Mouse (Mus musculus) T-cell, adult 2 months (primary cell): ENCODE measurements around the gene Slc20a1.
A peak's percentile ranks its signal among the peaks of the same experiment; 100 is the strongest.

ENCODE experiments used
- DNase-seq: peaks from one replicate; pipeline ENCODE4 v3.0.0; 2022; ENCODE audit warnings: low spot score

Slc20a1 gene

DNA sequence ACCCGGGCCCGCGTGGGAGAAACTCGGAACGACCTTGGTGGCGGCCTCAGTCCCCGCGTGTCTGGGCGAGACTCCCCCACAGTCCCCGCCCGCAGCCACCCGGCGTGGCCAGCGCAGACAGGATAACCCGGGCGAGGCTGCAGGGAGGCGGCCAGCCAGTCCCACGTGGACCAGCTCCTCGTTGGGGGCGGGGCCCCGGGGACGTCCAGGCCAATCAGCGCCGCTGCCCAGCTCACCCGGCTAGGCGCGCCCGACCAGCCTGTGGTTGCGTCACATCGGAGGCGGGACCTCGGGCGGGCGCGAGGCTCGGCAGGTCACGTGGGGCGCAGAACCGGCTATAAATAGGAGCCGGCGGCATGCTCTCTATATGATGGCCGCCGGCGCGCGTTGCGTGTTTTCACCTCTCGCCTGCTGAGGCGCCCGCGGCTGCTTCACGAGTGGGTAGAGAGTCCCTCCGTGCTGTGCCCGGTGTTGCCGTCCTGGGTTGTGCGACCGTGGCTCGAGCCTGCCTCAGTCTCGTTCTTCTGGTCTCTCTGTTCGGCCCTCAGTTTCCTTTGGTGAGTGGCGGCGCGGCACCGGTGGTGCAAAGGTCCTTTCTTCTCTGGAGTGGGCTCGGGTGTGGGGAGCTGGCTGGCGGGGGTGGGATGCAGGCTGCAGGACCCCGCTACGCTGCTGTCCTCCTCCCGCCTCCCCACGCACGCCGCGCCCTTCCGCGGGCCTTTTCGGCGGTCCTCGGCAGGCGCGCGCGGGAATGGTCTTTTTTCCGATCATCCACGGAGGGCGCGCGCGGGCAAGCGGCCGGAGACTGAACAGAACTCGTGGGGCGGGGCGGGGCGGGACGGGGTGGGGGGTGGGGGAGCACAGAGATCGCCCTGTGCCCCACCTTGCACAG lies at the start of gene Slc20a1:
Gene Slc20a1, plus strand, starts transcription at position 329 of the 892 bp plus-strand sequence.
- peak; percentile 99 for DNase-seq

DNA sequence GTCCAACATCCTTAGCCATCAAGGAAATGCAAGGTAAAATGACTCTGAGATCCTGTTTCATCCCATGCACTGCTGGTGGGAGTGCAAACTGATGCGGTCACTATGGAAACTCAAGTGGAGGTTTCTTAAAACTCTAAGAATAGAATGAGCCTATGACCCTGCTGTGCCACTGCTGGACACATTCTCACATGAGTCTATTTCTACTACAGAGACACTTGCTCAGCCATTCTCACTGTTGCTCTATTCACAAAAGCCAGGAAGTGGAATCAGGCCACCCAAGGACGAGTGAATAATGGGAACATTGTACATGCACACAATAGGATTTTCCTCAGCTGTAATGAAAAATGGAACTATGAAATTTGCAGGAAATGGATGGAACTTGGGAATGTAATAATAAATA lies 49.7 kb upstream of the Slc20a1 start:
- no peak for DNase-seq

DNA sequence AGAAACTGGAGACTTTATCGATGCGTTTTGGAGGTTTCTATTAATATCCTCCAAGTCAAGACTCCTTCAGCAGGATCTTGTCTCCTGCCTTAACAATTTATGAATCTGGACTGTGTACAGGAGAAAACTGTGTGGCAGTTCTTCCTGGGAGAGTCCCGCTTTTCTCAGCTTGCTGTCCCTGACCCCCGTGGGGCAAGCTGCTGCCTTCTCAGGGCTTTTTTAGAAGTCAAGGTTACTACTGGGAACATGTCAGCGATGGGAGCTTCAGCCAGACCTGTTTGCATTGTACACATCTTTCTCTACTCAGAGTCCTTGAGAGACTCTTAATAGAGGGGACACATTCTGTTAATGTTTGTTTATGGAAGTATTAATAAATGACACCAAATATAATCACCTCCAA lies 48.2 kb upstream of the Slc20a1 start:
- no peak for DNase-seq

- no peak for DNase-seq
Measured at GRCm38 (mm10) chr2:129151111-129151510, 47.5 kb upstream of the Slc20a1 start.

DNA sequence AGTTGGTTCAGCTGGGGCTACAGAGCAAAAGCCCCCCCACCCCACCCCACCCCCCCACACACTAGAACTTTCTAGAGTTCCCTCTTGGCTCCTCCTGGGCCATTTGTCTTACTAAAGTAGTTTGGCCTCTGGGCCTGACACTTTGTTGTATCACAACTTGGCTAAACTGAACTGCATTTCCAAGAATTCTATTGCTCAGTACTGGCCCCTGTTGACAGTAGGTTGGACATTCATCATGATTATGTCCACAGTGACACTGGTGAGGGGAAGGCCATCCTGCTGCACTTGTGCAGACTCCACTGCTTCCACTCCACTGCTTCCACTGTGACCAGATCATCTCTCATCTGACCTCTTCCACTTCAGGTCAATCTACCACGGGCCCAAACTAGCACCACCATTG lies 45.8 kb upstream of the Slc20a1 start:
- DNase-seq, result no peak

DNA sequence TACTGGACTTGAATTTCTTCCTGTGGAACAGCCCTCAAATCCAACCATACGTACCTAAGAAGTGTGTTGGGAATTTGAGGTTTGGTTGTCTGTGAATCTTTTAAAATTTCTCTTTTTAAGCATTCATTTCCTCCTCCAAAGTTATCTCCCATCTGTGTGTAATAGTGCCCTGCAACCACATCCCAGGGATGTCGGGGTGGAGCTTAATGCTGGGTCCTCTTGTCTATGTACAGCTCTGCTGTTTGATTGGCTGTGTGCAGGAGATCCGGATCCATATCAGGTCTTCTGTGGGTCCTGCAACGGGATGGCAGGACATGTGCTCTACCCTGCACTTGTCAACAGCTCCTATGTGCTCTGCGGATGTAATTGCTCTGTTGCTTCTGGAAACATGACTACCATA lies 33.7 kb upstream of the Slc20a1 start:
- no peak for DNase-seq

- DNase-seq, result no peak
Measured at GRCm38 (mm10) chr2:129166466-129167463, 31.8 kb upstream of the Slc20a1 start.

DNA sequence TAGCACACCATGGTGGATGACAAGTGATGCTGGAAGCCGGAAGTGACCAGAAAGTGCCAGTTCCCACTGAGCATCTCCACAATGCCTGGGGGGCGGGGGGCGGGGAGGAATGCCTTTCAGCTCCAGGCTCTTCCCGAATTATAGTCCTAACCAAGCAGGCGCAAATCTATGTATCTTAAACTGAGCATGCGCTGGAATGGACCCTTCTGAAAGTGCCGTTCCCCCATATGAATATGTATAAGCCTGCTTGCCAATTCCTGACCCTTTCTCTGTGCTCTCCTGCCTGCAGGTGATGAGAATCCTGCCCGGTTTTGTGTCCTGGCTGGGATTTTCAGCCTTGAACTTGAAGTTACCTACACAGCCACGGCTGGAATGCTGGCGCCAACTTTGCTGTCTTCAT lies 25.2 kb upstream of the Slc20a1 start:
- DNase-seq, result no peak

DNA sequence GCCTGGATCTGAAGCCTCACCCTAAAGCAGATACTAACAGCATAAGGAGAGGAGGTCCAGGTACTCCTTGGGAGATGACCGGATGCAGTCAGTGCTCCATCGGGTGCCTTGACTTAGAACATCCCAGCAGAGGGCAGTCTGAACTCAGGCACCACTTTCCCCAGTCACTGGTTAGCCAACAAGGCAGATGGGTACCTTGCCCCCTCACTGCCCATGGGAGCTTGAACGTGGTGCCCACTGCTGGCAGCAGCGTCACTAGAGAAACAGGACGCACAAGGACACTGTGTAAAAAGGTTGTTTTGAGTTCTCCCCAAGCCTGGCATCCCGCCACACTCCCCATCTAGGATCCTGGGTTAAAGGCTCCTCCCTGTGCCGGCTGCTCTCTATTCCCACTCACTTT lies 24.1 kb upstream of the Slc20a1 start:
- DNase-seq, result peak; percentile 61

GRCm38 (mm10) chr2:129175636-129176035 lies 22.9 kb upstream of the Slc20a1 start:
- no peak for DNase-seq

DNA sequence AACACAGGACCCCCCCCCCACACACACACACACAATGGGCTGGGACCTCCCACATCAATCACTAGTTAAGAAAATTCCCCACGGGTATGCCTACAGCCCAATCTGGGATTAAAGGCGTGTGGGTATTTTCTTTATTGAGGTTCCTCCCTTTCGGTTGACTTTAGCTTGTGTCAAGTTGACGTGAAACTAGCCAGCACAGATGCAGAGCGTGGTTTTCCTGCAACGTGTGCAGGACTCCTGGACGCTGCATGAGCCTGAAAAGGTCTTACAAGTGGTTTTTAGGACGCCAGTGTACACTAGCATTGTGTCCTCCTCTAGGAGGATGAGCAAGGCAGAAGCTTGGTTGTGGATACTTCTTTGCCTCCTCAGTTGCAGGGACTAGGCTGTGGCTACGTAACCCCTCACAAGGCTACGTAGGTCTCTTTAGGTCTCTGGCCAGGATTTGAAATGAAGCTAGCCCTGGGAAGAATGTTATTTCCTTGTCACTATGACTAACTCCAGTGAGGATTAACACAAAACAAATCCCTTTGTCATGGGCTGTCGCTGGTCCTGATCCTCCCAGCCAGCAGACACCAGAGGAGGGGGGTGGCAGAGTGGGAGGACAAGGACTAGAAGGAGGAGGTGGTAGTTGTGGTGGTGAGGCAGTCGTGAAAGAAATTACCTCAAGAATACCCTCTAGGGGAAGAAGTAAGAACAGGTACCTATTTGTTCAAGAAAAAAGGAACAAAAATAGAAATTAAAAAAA lies 21.7 kb upstream of the Slc20a1 start:
- no peak for DNase-seq

GRCm38 (mm10) chr2:129177661-129178060 lies 20.9 kb upstream of the Slc20a1 start:
- DNase-seq, result no peak

DNA sequence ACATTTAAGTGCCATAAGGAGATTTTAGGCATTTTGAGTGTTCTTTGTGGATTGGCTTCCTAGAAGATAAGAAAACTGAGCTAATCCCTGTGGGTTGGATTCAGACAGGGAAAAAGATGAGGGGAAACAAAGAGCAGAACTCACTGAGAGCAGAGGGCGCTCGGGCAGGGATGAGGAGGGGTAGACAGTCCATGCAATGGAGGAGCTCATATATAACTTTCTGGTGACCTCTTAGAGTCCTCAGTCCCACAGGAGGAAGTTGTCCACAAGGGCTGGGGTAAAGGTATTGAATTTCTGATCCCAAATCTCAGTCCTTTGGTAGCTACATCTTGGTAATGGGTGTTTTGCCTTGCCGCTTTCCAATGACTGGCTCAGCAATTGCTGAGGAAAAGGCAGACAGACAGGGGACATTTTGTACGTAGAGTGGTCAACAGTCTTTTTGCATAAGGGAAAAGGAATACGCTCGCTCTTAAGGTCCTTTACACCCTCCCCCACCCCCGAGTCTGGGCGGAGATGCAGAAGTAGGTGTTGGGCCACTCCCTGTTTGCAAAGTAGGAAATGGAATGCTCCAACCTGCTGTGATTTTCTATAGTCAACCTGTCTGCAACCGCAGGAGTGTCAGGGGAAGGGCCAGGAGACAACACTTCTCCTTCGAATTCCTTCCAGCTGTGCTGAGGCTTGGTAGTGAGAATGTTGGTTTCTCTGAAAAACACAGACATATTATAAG lies 20.2 kb upstream of the Slc20a1 start:
- no peak for DNase-seq

GRCm38 (mm10) chr2:129179946-129180853 lies 18.4 kb upstream of the Slc20a1 start:
- peak; percentile 87 for DNase-seq

DNA sequence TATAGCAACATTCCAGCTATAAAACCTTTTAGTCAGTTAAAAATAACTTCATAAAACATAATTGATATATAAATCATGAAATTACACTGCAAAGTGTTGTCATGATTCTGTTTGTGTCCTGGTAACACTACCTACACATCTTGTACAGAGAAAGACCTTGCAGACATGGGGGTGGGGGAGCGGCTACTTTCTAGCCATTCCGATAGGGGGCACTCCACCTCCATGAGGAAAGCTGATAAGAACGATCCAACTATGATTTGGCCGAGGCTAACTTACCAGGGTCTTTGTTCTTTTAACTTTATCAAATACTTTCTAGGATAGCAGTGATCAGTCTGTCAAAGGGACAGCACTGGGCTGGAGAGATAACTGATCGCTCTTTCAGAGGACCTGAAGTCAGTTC lies 17.1 kb upstream of the Slc20a1 start:
- DNase-seq, result peak; percentile 18

DNA sequence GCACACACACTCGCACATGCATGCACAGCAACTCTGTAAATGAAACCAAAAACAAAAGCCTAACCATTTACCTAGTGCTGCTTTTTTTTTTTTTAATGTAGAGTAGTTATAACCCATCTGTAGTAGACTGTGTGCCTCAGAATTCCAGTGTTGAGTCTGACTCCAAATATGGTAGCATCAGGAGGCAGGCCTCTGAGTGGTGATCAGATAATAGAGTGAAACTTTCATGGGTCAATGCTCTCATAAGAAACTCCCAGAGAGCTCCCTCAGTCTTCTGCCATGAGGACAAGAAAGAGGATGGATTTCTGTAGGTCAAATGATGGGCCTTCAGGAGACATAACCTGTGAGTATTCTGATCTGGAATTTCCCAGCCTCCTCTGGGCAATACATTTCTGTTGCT lies 16.2 kb upstream of the Slc20a1 start:
- no peak for DNase-seq

DNA sequence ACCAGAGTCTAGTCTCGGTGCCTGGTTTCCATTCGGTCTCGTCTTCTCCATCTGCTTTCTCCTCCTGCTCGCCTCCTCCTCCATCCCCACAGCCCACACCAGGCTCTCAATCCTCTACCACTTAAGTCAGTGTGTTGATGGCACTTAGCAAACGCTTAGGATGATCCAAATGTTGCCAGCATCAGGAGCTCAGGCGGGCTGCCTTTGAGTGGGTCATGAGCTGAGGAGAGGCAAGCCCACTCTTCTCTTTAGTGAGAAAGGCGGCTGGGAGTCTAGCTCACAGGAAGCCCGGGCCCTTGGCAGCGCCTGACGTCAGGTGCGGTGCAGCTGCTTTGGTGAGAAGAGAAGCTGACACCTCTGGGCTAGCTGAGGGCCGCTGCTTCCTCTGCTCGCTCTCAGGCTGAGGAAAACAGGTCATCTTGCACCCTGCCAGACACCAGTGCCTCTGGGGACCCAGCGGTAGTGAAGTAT lies 15.0 kb upstream of the Slc20a1 start:
- peak; percentile 93 for DNase-seq

GRCm38 (mm10) chr2:129184853-129185252 lies 13.7 kb upstream of the Slc20a1 start:
- DNase-seq, result no peak

GRCm38 (mm10) chr2:129185611-129186290 lies 12.8 kb upstream of the Slc20a1 start:
- peak; percentile 27 for DNase-seq
